Mouse (Mus musculus) heart, postnatal 0 days (tissue): ENCODE data around the gene Serpina3b.

ENCODE experiments used
- CTCF ChIP-seq: IDR thresholded peaks from 2 replicates; pipeline ENCODE4 v1.5.1; 2016; ENCODE audit warnings: antibody characterized with exemption, control low read depth, low read depth
- EP300 ChIP-seq: IDR thresholded peaks from 2 replicates; pipeline ENCODE4 v1.6.1; 2016; ENCODE audit warnings: antibody characterized with exemption, low read depth

DNA sequence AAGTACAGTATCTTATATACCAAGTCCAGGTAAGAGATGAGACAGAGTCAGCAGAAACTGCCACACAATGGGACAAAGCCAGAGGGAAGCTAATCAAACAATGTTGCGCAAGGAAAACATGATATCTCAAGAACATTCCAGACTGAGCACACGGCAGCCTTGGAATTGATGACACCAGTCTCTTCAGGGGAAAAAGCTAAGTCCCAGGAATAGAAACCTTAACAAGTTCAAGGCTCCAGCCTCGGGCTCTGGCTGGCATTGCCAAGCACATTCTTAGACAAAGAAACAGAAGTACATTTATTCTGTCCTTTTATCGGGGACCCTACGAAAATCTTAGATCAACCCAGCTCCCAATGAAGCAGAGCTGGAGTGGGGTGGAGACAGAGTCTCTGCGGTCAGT is 27.0 kb upstream of the Serpina3b start, which contains the start of gene Serpina5:
- no peak for TF ChIP-seq CTCF
- no peak for TF ChIP-seq EP300
